Mouse (Mus musculus): ENCODE measurements at regions not wholly inside any gene's neighbourhood (a gene's known extent, or its start where the extent isn't known, plus 50 kb on each side); places are given as distances from the start of the nearest gene placed in this dataset.

DNA sequence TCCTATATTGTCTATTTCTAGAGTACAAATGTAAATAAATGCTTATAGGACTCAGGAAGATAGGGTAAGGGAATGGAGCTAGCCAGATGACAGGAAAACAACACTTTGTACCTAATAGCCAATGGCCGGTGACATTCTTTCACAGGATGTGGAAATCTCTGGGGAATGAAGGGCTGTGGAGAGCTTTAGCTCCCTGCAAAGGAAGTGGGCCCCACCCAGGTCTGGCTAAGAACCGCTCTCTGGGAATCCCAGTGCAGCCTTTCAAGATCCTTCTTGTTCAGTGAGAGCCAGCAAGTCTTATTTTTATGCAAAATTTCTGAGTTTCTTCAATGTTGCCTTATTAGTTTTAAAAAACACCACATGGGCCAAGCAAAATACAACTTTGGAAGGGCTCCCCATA, 54.7 kb upstream of the Pappa2 start:
- peak; percentile 17 to 40 for DNase-seq (ENCODE audit: inconsistent age in 2 of 2, low spot score in 1 of 2)

DNA sequence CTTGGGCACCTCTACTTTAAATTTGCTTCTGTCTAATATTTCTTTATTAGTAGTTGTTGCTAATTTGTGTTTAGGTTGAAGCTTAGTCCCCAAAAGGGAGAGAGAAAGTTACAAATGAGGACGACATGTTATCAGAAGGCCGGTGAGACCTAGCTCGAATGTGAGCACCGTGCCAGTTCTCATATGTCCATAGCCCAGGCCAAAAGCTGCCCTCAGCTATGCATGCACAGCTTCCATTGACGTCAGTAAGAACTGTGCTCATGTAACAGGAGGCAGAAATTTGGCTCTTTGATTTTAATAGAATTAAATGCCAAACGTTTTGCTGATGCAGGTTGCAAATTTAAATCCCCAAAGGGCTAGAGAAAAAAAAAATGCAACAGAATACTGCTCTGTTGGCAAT, 56.1 kb upstream of the Pappa2 start:
- DNase-seq (ENCODE audit: inconsistent age in 2 of 2, low spot score in 1 of 2): no peak

DNA sequence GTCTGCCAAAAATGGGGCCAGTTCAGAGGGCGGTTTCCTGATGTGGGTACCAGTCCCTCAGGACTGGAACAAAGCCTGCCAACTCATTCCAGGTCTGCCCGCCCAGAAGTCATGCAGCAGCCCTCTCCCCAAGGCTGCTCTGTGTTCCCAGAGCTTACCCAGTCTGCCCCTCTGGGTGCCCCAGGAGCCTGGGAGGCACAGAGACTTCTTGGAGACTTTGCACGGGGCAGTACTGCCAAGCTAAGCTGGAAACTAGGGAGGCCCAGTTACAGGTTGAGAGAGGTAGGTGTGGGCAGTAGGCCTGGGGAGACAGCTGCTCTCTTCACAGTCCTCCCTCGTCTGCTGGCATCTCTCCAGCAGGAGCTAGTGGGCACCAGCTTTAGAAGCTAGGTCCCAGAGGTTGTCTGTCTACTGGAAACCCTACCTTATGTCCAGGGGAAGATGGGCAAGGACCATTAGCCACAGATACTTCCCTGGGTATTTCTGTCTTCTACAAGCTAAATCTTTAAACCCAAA, 65.6 kb upstream of the Pappa2 start:
- DNase-seq (ENCODE audit: inconsistent age in 2 of 2, low spot score in 1 of 2): no peak

DNA sequence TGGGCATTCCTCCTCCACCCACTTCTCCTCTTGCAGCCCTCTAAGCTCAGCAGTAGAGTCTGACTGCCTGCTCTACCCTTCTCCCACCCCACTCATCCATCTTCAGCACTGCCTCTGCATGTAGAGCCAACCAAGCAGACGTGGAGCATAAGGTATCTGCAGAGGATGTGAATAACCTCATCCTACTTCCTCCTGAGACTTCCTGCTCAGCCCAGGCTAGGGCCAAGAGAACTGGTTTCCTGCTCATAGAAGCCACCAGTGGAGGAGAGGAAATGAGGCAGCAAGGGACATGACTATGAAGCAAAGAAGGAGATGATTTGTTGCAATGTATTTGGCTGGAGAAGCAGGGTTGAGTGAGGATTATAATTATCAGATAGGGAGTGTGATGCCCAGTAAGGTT, 84.7 kb upstream of the Pappa2 start:
- peak; percentile 13 to 35 for DNase-seq (ENCODE audit: inconsistent age in 2 of 2, low spot score in 1 of 2)

DNA sequence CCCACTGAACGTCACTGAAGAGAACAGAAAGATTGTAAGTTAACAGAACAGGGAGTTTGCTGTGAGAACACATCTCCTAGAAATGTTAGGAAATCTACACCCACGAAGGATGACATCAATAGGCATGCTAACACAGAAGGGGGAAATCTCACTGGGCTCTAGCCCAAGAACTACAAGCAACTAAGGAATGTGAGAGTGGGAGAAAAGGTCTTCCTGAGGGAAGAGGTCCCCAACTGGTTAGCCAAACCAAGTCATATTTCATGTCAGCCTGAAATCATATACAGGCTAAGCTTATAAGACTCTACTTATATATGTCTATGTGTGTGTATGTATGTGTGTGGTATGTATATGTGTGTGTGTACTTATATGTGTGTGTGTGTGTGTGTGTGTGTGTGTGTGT, 118.9 kb upstream of the Pappa2 start:
- DNase-seq (ENCODE audit: inconsistent age in 2 of 2, low spot score in 1 of 2): no peak

DNA sequence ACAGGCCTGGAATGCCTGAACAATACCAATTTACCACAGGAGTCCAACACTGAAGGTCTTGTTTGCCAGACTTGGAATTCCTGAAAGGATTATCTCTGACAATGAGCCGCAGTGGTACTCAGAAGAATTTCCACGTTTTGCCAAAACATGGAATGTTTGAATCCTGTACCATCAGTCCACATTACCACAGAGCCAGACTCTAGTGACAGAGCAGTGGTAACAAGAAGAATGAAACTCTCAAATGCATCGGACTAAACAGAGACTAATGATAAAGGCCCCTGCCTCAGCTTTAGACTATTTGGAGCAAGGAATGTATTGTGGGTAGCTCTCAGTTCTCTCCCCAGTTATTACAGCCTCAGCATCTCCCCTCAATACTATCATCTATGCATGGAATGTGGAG, 109.9 kb upstream of the Cop1 start:
- no peak for DNase-seq (ENCODE audit: inconsistent age in 2 of 2, low spot score in 1 of 2)

DNA sequence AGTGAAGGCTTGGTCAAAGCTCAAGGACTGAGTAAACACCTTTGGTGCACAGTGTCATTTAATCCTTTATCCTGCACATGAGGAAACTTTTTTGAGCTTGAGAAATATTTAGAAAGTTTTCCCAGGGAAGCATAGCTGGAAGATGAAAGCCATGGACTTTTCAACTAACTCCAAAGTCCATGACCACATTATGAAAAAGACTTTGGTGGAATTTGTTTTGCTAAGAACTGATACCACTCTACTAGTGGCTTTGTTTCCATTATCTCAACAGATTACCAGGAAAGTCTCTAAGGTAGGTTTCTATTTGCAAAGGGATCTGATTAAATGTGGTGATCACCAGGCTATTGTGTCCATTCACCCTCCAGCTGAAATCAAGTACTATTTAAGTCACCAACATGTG, 107.2 kb upstream of the Cop1 start:
- no peak for DNase-seq (ENCODE audit: inconsistent age in 2 of 2, low spot score in 1 of 2)

DNA sequence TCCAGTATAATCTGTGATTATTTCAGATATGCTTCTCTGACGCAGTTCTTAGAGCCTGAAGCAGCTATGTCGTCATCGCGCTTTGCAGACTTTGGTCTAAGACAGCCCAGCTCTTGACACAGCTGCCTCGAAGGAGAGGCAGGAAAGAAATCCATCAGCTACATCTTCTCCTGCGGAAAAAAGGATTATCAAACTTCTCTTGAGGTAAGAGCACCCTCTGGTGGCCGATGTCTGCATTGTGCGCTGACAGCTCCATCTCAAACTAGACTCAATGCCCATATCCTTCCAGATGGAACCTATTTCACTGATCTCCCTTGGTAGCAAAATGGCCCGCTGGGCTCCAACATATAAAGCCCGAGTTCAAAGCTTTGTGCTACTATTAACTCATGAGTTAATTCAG, 96.8 kb upstream of the Cop1 start:
- peak; percentile 63 to 90 for DNase-seq (ENCODE audit: inconsistent age in 2 of 2, low spot score in 1 of 2)

DNA sequence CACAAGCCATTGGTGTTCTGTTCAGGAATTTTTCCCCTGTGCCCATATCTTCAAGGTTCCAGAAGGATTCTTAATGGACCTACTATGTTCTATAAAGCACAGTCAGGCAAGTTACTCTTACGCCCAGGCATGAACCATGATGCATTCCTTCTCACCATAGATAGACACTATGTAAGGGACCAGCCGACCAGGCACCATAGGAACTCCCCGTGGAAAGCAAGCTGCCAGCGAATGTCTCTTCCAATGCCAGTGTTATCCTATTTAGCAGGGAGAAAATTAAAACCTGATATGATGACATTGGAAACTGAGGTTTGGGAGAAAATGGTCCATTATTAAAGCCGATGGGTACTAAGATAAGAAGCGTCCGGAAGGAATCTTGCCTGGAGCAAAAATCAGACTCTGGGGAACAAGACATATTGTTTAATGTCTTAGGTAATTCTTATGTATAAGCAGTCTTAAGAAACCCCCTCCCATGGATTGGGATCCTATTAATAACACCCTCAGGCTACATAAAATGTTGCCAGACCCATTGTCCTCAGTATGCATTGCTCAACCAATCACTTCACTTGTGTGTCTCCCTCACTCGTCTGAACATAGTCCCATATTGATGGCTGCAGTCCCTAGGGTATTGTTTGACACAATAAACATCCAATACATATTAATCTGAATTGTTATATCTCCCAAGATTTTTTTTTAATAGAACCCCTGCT, 84.2 kb upstream of the Cop1 start:
- no peak for DNase-seq (ENCODE audit: inconsistent age in 2 of 2, low spot score in 1 of 2)

DNA sequence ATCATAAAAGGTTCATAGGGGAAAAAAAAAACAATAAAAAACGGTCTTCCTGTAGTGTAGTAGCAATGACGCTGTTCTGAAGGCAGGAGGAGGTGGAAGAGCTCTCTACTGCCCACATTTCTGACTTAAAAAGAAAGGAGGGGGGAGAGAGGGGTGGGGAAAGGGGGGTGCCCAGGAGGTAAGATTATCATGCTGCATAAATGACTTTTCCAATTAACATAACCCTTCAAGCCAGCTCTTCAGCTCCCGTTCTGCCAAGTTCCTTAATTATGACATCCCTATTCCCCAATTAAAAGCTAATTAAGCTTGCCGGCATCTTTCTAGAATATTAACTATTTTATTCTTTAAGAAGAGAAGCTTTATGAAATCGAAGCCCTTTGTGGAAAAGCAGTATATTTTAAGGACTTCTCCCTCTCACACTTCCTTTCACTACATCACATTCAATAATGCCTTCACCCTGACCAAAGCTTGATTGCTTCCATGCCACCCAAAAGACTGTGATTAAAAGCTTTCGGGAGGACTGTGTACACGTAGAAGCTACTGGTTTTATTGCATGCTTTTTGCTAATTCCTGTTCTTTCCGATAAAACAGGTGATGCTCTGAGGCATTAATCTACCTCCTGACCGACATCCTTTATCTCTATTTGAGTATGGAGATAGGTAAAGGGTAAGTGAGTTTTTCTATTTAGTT, 83.5 kb upstream of the Cop1 start:
- DNase-seq (ENCODE audit: inconsistent age in 2 of 2, low spot score in 1 of 2): no peak

DNA sequence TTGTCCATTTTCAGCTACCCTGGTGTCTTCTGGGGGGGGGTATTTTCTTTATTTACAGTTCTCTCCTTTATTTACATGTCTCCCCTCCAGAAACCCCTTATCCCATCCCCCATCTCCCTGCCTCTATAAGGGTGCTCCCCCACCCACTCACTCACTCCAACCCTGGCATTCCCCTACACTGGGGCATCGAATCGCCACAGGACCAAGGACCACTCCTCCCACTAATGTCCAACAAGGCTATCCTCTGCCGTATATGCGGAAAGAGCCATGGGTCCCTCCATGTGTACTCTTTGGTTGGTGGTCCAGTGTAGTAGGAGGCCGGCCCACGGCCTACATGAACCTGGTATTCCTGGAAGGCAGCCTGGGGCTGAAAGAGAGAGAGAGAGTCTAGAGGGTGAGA, 82.9 kb upstream of the Cop1 start:
- no peak for DNase-seq (ENCODE audit: inconsistent age in 2 of 2, low spot score in 1 of 2)

DNA sequence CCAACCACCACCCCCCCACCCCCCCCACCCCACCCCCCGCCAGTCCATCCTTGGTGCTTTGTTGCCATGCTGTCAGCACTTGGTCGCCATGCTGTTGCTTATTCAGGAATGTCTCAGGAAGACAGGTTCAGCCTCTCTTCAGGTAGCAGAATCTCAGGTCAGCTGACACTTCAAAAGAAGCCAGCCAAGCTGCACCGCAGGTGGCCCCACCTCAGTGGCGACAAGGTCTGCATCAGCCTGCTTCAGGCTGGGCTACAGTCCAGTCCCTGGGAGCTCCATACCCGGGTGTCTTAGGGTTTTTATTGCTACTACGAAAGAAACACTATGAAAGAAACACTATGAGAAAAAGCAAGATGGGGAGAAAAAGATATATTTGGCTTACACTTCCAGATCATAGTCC, 82.4 kb upstream of the Cop1 start:
- no peak for DNase-seq (ENCODE audit: inconsistent age in 2 of 2, low spot score in 1 of 2)

DNA sequence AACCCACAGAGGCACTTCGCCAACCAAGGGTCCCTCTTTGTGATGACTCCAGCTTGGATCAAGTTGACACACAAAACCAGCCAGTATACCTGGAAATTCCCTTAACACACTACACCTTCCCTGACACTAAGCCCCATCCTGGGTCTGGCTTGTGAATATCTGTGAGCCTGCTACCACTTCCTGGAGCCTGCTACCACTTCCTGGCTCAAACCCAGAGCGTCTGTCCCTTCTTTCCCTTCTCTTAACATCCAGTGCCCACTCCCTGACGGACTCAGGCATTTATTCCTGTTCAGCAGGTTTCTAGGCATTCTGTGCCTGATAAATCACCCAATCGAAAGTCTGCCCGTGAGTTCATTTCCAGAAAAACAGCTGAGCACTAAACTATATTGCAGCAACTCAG, 81.8 kb upstream of the Cop1 start:
- no peak for DNase-seq (ENCODE audit: inconsistent age in 2 of 2, low spot score in 1 of 2)

DNA sequence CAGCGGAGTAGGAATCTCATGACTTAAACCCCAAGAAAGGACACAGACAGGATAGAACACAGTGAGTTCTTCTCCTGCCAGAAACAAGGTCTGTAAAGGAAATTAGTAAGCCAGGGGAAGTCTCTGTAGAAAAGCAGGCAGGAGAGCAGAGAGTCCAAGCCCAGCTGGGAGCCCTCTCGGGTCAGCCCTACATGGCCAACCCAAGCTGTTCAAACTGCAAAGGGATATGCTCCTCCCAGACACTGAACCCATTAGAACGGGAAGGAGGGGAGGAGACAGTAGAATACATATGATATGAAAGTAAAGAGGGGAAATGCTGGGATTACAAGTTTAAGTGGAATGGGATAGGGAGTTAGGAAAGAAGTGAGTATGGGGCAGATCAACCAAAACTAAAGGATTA, 75.7 kb upstream of the Cop1 start:
- DNase-seq (ENCODE audit: inconsistent age in 2 of 2, low spot score in 1 of 2): no peak

DNA sequence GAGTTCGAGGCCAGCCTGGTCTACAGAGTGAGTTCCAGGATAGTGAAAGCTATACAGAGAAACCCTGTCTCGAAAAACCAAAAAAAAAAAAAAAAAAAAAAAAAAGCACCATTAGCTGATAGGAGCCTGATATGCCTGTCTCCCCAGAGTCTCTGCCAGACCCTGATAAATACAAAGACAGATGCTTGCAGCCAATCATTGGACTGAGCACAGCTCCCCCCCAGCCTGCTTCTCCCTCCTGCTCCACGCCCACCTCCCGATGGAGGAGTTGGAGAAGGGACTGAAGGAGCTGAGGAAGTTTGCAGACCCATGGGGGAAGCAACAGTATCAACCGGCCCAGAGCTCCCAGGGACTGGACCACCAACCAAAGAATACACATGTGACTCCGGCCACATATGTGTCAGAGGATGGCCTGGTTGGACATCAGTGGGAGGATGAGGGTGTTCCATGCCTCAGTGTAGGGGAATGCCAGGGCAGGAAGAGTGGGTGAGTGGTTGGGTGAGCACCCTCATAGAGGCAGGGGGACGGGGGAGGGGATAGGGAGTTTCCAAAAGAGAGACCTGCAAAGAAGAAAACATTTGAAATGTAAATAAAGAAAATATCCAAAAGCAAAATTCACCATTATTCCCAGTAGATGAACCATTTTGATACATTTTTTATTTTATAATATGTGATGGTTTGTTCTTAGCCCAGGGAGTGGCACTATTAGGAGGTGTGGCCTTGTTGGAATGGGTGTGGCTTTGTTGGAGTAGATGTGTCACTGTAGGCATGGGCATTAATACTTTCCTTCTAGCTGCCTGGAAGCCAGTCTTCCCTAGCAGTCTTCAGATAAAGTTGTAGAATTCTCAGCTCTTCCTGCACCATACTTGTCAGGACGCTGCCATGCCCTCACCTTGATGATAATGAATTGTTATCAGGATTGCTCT, 71.8 kb upstream of the Cop1 start:
- no peak for DNase-seq (ENCODE audit: inconsistent age in 2 of 2, low spot score in 1 of 2)

DNA sequence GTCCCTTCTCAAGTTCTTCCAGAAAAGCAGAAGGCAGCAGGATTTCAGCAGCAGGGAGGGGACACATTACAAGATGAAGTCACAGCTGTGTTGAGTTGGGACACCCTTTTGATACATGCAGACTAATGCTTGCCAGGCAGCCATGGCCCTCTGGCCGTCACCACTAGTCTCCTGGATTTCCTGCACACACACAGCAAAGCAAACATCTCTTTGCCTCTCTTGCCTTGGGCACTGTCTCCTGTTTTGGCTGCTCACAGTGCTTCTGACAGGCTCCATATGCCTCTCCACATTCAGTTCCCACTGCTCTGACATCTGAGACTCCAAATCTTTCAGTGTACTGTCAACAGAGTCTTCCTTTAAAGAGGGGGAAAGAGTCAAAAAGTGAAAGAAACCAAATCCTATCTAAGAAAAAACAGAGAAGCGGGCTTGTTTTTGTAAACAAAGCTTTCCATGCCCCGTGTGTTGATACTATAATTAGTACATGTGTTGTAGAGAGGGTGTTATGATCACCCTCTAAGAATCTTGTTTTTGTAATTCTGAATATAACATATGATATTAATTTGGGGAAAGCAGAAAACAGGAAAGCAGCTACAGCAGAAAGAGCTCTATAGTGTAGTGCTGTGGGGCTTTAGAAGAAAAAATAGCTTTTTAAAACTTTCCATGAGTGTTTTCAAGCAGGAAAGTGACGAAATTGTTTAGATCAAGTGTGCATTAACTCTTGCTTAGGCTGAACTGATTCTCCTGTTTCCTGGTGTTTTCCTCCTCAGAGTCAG, 68.8 kb upstream of the Cop1 start:
- DNase-seq (ENCODE audit: inconsistent age in 2 of 2, low spot score in 1 of 2): no peak

DNA sequence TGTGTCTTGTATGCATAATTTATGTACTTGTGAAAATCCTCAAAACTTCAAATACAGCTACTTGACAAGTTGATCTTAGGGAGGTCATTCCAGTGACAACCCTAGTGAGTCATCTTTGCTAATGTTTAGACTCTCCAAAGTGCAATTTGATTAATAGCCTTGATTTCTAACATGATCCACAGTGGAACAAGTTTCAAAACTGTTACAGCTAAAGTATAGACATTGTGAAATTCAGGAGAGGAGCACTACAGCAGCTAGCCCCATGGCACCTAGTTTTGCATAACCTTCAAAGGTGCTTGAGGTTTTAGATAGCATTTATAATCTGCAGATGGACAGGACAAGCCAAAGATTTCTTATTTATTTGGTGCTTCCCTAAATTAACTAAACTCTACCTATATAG, 50.1 kb upstream of the Cop1 start:
- peak in 1 of 2 experiments; percentile 77 for DNase-seq (ENCODE audit: inconsistent age in 2 of 2, low spot score in 1 of 2)
